Mouse (Mus musculus): ENCODE data around the gene Ctnna2. TPM values are rescaled to one million over a fixed set of nuclear protein-coding genes. Genes with fewer than 3 reads are reported as not detected.

Gene Ctnna2
- total RNA-seq (2015) (not detected in 2 replicates), total RNA-seq (2017) (not detected in 2 replicates)

- peak; percentile 31 for ATAC-seq (replicated peaks; ENCODE audit: poor library complexity)
These were observed at the start of gene Ctnna2 for GRCm38 (mm10) chr6:77979241-77979961. Gene Ctnna2, minus strand, starts transcription at chr6:77979699.

- ATAC-seq (replicated peaks; ENCODE audit: poor library complexity): no peak
These were observed 896 bp upstream of the Ctnna2 start for GRCm38 (mm10) chr6:77980137-77981052.

- no peak for ATAC-seq (replicated peaks; ENCODE audit: poor library complexity)
These were observed 841 bp downstream of the Ctnna2 start for GRCm38 (mm10) chr6:77978476-77979240.

GRCm38 (mm10) chr6:77970545-77971242 lies 8.8 kb downstream of the Ctnna2 start:
- ATAC-seq (replicated peaks; ENCODE audit: poor library complexity): no peak

GRCm38 (mm10) chr6:77969774-77970173 lies 9.7 kb downstream of the Ctnna2 start:
- ATAC-seq (replicated peaks; ENCODE audit: poor library complexity): no peak

- ATAC-seq (replicated peaks; ENCODE audit: poor library complexity): no peak
These were observed 17.5 kb downstream of the Ctnna2 start for GRCm38 (mm10) chr6:77962011-77962410.

GRCm38 (mm10) chr6:77951276-77951675 lies 28.2 kb downstream of the Ctnna2 start:
- no peak for ATAC-seq (replicated peaks; ENCODE audit: poor library complexity)

- ATAC-seq (replicated peaks; ENCODE audit: poor library complexity): no peak
These were observed 28.8 kb downstream of the Ctnna2 start for GRCm38 (mm10) chr6:77950690-77951089.

- ATAC-seq (replicated peaks; ENCODE audit: poor library complexity): no peak
These were observed 50.1 kb downstream of the Ctnna2 start for GRCm38 (mm10) chr6:77929375-77929774.

GRCm38 (mm10) chr6:77873150-77873549 lies 106.3 kb downstream of the Ctnna2 start:
- no peak for ATAC-seq (replicated peaks; ENCODE audit: poor library complexity)

GRCm38 (mm10) chr6:77869313-77869712 lies 110.2 kb downstream of the Ctnna2 start:
- no peak for ATAC-seq (replicated peaks; ENCODE audit: poor library complexity)

GRCm38 (mm10) chr6:77868119-77868518 lies 111.4 kb downstream of the Ctnna2 start:
- ATAC-seq (replicated peaks; ENCODE audit: poor library complexity): no peak

GRCm38 (mm10) chr6:77863379-77863778 lies 116.1 kb downstream of the Ctnna2 start:
- ATAC-seq (replicated peaks; ENCODE audit: poor library complexity): no peak

GRCm38 (mm10) chr6:77862781-77863180 lies 116.7 kb downstream of the Ctnna2 start:
- no peak for ATAC-seq (replicated peaks; ENCODE audit: poor library complexity)

- no peak for ATAC-seq (replicated peaks; ENCODE audit: poor library complexity)
These were observed 130.1 kb downstream of the Ctnna2 start for GRCm38 (mm10) chr6:77849438-77849837.

- no peak for ATAC-seq (replicated peaks; ENCODE audit: poor library complexity)
These were observed 130.7 kb downstream of the Ctnna2 start for GRCm38 (mm10) chr6:77848796-77849195.

- ATAC-seq (replicated peaks; ENCODE audit: poor library complexity): no peak
These were observed 131.8 kb downstream of the Ctnna2 start for GRCm38 (mm10) chr6:77847651-77848050.

- no peak for ATAC-seq (replicated peaks; ENCODE audit: poor library complexity)
These were observed 140.4 kb downstream of the Ctnna2 start for GRCm38 (mm10) chr6:77839076-77839475.

GRCm38 (mm10) chr6:77838653-77839052 lies 140.8 kb downstream of the Ctnna2 start:
- no peak for ATAC-seq (replicated peaks; ENCODE audit: poor library complexity)

GRCm38 (mm10) chr6:77837543-77837942 lies 142.0 kb downstream of the Ctnna2 start:
- ATAC-seq (replicated peaks; ENCODE audit: poor library complexity): no peak

Measured in megakaryocyte progenitor cell, adult 5-6 weeks (primary cell).